Mouse (Mus musculus) heart, adult 11 months (tissue): ENCODE results near the gene Hmga1b.

Experiments used
- DNase-seq: peaks from one replicate; pipeline ENCODE4 v3.0.0; 2022

Hmga1b gene

DNA sequence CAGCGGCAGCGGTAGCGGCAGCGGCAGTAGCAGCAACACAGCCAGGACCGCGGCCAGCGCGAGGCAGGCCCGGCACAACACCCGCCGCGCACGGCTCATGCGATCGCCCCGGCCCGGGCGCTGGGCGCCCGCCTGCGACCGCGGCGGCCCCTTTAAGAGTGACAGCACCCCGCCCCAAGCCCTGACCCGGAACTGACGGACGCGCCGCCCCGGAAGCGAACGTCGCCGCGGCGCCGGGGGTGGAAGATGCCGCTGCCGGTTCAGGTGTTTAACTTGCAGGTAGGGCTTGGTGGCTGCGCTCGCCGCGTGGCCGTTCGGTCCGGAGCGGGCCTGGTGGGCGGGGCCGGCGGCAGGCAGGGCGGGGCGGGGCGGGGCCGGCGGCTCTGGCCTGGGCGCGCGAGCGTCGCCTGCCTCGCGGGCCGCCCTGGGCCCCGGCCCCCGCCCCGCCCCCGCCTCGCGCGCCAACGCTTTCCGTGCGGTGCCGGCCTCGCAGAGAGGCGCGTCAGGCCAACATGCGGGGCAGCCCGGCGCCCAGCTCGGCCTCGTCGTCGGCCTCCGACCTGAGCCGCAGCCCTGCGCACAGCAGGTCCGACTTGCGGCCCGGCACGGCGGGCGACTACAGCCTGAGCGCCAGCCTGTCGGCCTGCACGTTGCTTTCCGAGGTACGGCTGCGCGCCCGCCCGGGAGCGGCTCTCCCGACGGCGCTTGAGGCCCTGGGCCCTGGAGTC is 21.6 kb downstream of the Hmga1b start, which contains the start of the genes Rfng and Gps1:
TSS of gene Rfng (minus strand) at position 144 of the 728 bp plus-strand sequence.
TSS of gene Gps1 (plus strand) at position 209 of the 728 bp plus-strand sequence.
- peak; percentile 98 for DNase-seq

GRCm38 (mm10) chr11:120785145-120785544 is 22.6 kb downstream of the Hmga1b start:
- DNase-seq, result peak; percentile 91

DNA sequence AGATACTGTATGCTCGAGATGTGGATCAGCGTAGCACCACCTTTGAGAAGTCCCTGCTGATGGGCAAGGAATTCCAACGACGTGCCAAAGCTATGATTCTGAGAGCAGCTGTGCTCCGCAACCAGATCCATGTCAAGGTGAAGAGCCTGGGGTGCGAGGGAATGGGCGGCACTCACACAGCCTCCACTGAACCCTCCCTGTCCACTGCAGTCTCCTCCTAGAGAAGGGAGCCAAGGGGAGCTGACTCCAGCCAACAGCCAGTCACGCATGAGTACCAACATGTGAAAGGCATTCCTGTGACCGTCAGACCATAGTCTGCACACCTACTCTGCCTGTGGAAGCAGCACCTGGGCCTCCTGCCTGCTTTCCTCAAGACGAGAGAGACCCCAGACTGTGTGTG is 25.9 kb downstream of the Hmga1b start:
- DNase-seq, result peak; percentile 86

DNA sequence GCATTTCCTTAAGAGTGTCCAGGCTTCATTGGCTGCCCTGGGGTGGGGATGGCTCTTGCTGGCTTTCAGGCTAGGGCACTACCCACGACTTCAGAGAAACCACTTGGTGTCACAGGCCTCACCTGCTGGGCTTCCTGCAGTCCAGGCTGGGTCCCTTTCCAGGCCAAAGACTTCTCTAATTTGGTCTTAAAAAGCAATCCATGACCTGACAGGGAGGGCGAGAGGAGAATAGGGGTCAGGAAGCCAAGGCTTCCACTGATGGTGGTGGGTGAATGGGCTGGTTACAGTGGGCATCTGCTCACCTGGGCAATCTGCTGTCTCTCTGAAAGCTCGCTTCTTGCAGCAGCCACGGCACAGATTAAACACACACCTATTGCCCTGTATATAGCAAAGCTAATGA is 26.8 kb downstream of the Hmga1b start:
- DNase-seq, result no peak

DNA sequence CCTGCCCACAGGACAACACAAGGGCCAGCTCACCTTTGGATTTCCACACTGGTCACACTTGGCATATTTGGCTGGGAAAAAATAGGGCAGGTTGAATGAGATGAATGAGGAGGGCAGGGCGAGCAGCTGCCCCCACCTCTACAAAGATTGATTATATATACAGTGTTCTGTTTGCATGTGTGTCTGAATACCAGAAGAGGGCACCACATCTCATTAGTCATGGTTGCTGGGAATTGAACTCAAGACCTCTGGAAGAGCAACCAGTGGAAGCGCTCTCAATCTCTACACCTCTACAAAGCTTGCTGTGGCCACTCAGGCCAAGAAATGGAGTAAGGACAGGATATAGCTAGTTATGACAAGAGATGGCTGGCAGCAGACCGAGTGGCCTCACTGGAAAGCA is 27.2 kb downstream of the Hmga1b start:
- DNase-seq, result no peak

DNA sequence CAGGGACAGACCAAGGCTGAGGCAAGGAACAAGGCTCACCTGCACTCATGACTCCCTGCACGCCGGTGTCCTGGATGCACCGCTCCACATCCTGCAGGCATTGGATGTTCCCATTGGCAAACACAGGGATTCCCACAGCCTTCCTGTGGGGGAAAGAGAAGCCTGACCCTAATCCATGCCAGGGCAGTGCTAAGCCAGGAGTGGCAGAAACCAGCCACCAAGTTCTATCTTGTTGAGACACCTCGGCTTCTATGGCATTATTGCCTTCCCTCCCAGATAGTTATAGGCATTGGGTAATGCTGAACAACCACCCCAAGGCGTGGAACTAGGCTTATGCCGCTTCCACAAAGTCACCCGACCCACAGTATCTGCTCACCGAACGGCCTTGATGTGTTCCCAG is 30.1 kb downstream of the Hmga1b start:
- no peak for DNase-seq

DNA sequence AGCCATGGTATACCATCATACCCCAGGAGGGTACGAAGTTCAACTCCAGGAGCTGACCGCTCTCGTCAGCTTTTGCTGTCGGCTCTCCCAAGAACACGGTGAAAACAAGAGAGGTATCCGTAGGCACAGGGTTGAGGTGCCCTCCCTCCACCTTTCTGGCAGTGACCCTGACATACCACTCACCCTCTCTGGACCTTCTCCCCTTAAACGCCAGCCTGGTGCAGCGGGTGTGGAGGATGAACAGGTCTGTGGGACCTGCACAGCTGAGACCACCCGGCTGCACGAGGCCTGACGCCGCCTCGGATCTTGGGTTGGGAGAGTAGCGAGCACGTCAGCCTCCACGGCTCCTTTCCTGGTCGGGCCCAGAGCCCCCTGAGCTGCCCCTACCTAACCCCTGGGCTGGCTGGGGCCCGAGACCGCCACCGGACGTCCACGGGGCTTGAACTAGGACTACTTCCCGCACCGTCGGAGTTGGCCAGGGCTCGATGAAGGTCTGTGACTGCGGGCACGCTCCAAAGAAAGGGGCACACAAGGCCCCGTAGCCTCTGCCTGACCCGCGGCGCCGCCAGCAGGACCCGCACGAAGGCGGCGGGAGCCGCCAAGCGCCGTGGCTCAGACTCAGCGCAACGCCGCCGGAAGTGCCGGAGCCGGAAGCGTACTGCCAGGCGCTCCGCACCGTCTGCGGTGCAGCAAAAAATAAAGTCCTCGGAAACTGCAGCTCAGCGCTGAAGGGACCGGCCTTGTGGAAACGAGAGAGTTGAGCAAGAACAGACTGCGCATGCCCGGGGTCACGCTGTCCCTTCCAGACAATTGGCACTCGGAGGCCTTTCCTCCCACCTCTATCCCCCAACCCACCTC is 33.4 kb downstream of the Hmga1b start, which contains the start of gene Dus1l:
TSS of gene Dus1l (minus strand) at position 648 of the 858 bp plus-strand sequence.
- peak; percentile 99 for DNase-seq

GRCm38 (mm10) chr11:120796614-120796946 is 34.0 kb downstream of the Hmga1b start:
- DNase-seq, result no peak

DNA sequence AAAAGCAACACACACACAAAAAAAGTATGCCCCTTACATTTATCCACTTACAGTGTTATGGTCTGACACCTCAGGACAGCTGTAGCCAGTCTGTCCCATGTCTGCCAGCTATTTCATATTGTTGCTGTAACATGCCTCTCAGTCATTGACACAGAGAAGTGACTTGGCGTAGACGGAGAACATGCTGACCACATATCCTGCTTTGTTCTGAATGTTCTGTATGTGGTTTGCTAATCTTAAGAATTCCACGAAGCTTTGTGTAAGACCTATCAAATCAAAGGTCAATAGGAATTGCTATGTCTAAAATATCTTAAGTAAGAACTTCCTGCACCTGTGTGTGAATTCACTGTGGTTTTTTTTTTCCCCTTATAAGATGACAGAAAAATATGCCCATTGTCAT is 35.6 kb downstream of the Hmga1b start:
- no peak for DNase-seq

- no peak for DNase-seq
These were observed 36.8 kb downstream of the Hmga1b start for GRCm38 (mm10) chr11:120799316-120799890.

DNA sequence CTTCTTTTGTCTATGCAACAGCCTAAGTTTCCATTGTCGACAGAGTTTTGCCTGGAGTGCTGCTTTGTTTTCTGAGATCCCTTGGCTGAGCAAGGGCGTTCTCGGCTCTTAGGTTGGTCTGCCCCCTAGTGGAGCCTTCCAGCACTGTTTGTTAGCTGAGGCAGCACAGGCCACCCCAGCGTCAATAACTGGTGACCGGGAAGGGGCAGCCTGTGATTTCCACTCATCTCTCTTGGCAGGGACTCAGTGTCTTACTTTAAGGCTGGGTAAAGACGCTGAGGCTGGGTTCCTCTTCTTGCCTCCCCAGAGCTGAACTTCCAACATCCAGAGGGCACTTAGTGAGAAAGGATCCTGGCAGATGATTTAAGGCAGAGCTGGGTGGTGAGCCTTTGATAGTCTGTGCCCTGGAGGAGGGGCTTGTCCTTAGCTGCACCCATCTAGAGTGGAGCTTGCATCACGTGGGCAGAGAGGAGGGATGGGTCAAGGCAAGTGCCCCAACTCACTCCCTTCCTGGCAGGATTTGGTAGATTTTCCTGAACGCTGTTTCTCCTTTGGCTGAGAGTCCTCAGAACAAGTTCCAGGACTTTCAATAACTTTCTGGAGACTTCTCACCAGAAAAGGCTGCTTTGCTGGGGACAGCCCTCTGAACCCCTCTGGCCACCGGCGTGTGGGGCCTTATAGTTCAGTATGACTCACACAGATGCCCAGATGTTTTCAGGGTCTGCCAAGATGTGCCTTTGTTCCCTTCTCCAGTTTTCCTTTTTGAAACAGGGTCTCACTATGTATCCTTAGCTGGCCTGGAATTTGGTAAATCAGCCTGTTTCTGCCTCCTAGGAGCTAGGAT is 37.7 kb downstream of the Hmga1b start:
- peak; percentile 99 for DNase-seq

DNA sequence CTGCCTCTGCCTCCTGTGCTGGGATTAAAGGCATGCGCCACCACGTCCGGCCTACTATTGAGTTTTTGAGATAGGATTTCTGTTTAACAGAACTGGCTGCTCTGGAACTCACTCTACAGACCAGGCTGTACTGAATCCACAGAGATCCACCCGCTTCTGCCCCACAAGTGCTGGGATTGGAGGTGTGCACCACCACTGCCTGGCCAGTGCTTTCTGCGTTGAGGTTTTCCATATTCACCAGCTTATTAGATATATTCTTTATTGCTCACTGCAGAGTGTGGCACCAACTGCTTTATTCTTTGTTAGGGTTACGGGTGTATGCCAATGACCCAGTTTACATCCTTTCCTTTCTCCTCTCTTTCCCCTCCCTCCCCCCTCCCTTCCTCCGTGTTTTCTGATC is 41.7 kb downstream of the Hmga1b start:
- no peak for DNase-seq

- no peak for DNase-seq
These were observed 42.2 kb downstream of the Hmga1b start for GRCm38 (mm10) chr11:120804769-120805168.

- DNase-seq, result no peak
These were observed 43.0 kb downstream of the Hmga1b start for GRCm38 (mm10) chr11:120805375-120806298.

GRCm38 (mm10) chr11:120808010-120808409 is 45.4 kb downstream of the Hmga1b start:
- DNase-seq, result no peak

DNA sequence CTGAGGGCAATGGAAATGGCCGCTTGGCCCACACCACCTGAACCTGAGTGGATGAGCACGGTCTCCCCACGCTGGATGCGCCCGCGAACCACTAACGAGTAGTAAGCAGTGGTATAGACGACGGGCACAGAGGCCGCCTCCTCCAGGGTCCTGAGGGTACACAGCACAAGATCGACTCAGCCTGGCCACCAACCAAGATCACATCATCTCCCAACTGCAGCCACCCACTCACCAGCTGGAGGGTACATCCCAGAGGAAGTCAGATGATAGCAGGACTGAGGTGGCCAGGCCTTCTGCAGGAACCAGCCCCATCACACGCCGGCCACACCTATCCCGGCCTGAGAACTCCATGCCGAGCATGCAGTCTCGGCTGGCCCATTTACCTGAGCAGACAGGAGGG is 49.5 kb downstream of the Hmga1b start:
- DNase-seq, result no peak
